Mouse (Mus musculus): ENCODE data around the gene Acsl3.

Acsl3 gene

GRCm38 (mm10) chr1:78742198-78742597 is 84.6 kb downstream of the Acsl3 start:
- no peak for DNase-seq (ENCODE audit: low spot score)

- no peak for DNase-seq (ENCODE audit: low spot score)
Observed at GRCm38 (mm10) chr1:78743318-78743717, 85.7 kb downstream of the Acsl3 start.

- no peak for DNase-seq (ENCODE audit: low spot score)
Observed at GRCm38 (mm10) chr1:78745230-78745777, 87.7 kb downstream of the Acsl3 start.
